Mouse (Mus musculus) regulatory T cell (primary cell): ENCODE results near the gene Ccdc42.

Experiments
- in situ Hi-C: fragments of 300-600 bp; cut with MboI, MseI; formaldehyde crosslinking; loops from one replicate; pipeline ENCODE4 v1.15.1; 2025; ENCODE audit warnings: high pct_unique_total_duplicates

The Ccdc42 gene

GRCm38 (mm10) chr11:68586721-68587120 lies at the start of gene Ccdc42:
TSS of gene Ccdc42 (plus strand) at chr11:68587021.
- in situ Hi-C loops: no loop called here

- in situ Hi-C loops: no loop called here
Measured at GRCm38 (mm10) chr11:68539621-68540020, 47.2 kb upstream of the Ccdc42 start.

GRCm38 (mm10) chr11:68544554-68544953 lies 42.3 kb upstream of the Ccdc42 start:
- in situ Hi-C loops: no loop called here

GRCm38 (mm10) chr11:68545172-68545571 lies 41.6 kb upstream of the Ccdc42 start:
- in situ Hi-C loops: no loop called here

- in situ Hi-C loops: no loop called here
Measured at GRCm38 (mm10) chr11:68545682-68546222, 41.1 kb upstream of the Ccdc42 start.

GRCm38 (mm10) chr11:68547484-68547883 lies 39.3 kb upstream of the Ccdc42 start:
- in situ Hi-C loops: no loop called here

- in situ Hi-C loops: no loop called here
Measured at GRCm38 (mm10) chr11:68549597-68549996, 37.2 kb upstream of the Ccdc42 start.

GRCm38 (mm10) chr11:68550358-68550757 lies 36.5 kb upstream of the Ccdc42 start:
- in situ Hi-C loops: no loop called here

GRCm38 (mm10) chr11:68553981-68554471 lies 32.8 kb upstream of the Ccdc42 start:
- in situ Hi-C loops: no loop called here

GRCm38 (mm10) chr11:68555918-68556584 lies 30.8 kb upstream of the Ccdc42 start, which contains the start of gene Mfsd6l:
TSS of gene Mfsd6l (plus strand) at chr11:68556186.
- in situ Hi-C loops: loop anchor here (5.0 kb wide), 1 partner anchor 64 kb away; no protein-coding TSS in a partner anchor

GRCm38 (mm10) chr11:68559546-68559945 lies 27.3 kb upstream of the Ccdc42 start:
- in situ Hi-C loops: loop anchor here (5.0 kb wide), 1 partner anchor 67 kb away; no protein-coding TSS in a partner anchor

GRCm38 (mm10) chr11:68561957-68562950 lies 24.6 kb upstream of the Ccdc42 start:
- in situ Hi-C loops: no loop called here

- in situ Hi-C loops: no loop called here
Measured at GRCm38 (mm10) chr11:68564356-68565031, 22.3 kb upstream of the Ccdc42 start.

GRCm38 (mm10) chr11:68565032-68565429 lies 21.8 kb upstream of the Ccdc42 start:
- in situ Hi-C loops: no loop called here

GRCm38 (mm10) chr11:68566447-68567059 lies 20.3 kb upstream of the Ccdc42 start:
- in situ Hi-C loops: no loop called here

- in situ Hi-C loops: no loop called here
Measured at GRCm38 (mm10) chr11:68570861-68571260, 16.0 kb upstream of the Ccdc42 start.

GRCm38 (mm10) chr11:68577076-68577475 lies 9.7 kb upstream of the Ccdc42 start:
- in situ Hi-C loops: no loop called here

- in situ Hi-C loops: no loop called here
Measured at GRCm38 (mm10) chr11:68579462-68579881, 7.3 kb upstream of the Ccdc42 start.

- in situ Hi-C loops: no loop called here
Measured at GRCm38 (mm10) chr11:68580566-68580965, 6.3 kb upstream of the Ccdc42 start.

GRCm38 (mm10) chr11:68583225-68583624 lies 3.6 kb upstream of the Ccdc42 start:
- in situ Hi-C loops: no loop called here
